Mouse (Mus musculus) T-helper 1 cell (primary cell): ENCODE data around the gene Clcn1.

ENCODE experiments used
- in situ Hi-C: fragments of 300-600 bp; cut with MboI, MseI; formaldehyde crosslinking; loops from one replicate; pipeline ENCODE4 v1.15.1; 2025; ENCODE audit warnings: high pct_unique_total_duplicates

Gene Clcn1

GRCm38 (mm10) chr6:42299362-42299761, 12.9 kb downstream of the Clcn1 start:
- in situ Hi-C loops = no loop called here

DNA sequence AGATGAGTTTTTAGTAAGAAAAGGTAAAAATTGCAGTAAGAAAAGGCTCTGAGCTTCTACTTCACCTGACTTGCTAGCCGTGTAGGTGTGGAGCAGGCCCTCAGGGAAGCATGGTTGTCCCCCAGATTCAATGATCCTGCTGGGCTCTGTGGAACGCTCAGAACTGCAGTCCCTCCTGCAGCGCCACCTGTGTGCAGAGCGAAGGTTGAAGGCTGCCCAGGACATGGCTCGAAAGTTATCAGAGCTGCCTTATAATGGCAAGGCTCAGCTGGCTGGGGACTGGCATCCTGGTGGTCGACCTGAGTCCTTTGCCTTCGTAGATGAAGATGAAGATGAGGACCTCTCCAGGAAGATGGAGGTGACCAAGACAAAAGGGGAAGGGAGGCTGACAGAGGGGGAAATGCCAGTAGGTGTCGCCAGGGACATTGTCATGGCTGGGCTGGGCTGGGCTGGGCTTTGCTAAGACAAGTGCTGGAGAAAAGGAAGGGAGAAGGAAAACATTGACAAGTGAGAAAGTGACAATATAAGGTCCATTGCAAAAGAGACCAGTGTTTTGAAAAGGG, 23.4 kb downstream of the Clcn1 start:
- in situ Hi-C loops = loop anchor here (10.0 kb wide), 1 partner anchor 275 kb away; no protein-coding TSS in a partner anchor

GRCm38 (mm10) chr6:42310427-42311053, 24.1 kb downstream of the Clcn1 start:
- in situ Hi-C loops = loop anchor here (10.0 kb wide), 1 partner anchor 274 kb away; no protein-coding TSS in a partner anchor

GRCm38 (mm10) chr6:42318293-42318692, 31.8 kb downstream of the Clcn1 start:
- in situ Hi-C loops = loop anchor here (10.0 kb wide), 1 partner anchor 267 kb away; no protein-coding TSS in a partner anchor

GRCm38 (mm10) chr6:42323371-42324066, 37.0 kb downstream of the Clcn1 start:
- in situ Hi-C loops = loop anchor here (5.0 kb wide), 1 partner anchor 76 kb away; the partner anchor contains the start of gene Gstk1

DNA sequence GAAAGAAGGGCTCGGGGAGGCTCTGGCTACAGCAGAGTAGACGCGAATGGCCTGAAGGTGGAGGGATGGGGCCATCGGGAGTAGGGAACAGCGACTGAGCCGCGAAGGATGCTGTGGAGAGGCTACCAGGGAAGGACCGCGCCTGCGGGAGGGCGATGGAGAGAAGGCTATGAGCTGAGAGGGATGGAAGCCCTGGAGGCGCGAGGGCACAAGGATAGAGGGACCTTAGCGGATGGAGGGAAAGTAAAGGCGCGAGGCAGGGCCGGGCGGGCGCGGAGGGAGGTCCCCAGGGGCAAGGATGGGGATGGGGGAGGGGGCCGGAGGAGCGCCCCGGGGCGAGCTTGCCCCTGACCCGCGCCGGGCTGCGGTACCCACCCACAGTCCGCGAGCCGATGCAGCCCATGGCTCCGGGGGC, 37.6 kb downstream of the Clcn1 start:
- in situ Hi-C loops = loop anchor here (5.0 kb wide), 1 partner anchor 77 kb away; the partner anchor contains the start of gene Gstk1

DNA sequence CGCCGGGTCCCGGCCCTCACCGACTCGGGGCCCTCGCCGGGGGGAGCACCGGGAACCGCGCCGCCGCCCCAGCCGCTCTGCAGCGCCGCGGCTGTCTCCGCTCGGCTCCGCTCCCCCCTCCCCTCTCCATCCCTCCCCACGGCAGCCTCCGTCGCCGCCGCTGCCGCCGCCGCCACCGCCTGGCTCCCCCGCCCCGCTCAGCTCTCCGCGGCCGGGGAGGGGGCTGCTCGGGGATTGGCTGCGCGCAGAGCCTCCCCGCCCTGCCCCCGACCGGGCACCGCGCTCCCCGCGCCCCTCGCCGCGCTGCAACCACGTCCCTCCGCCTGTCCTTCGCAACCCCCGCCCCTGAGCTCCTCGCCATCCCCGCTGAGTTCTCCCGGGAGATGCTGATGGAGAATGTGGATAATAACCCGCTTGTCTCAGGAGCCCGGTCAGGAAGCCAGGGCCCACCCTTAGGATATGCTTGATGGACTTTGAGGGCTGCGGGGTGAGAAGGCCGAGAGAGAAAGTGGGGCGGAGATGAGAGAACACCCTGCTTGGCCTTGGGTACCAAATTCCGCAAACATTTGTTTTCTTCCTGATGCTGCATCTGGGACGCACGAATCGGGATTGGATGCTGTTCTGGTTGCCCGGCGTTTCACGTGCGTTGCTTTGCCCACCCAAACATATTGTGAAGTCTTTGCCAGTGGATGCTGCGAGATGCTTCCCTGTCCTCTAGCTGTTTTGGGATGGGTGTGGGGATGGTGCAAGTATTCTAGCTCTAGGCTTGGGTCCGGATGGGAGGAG, 38.2 kb downstream of the Clcn1 start, which contains the start of gene Fam131b:
Gene Fam131b (minus strand): TSS at position 162 of the 786 bp plus-strand sequence.
- in situ Hi-C loops = loop anchor here (5.0 kb wide), 1 partner anchor 77 kb away; the partner anchor contains the start of gene Gstk1

GRCm38 (mm10) chr6:42325268-42325609, 38.8 kb downstream of the Clcn1 start:
- in situ Hi-C loops = no loop called here

GRCm38 (mm10) chr6:42326509-42326908, 40.0 kb downstream of the Clcn1 start:
- in situ Hi-C loops = no loop called here

DNA sequence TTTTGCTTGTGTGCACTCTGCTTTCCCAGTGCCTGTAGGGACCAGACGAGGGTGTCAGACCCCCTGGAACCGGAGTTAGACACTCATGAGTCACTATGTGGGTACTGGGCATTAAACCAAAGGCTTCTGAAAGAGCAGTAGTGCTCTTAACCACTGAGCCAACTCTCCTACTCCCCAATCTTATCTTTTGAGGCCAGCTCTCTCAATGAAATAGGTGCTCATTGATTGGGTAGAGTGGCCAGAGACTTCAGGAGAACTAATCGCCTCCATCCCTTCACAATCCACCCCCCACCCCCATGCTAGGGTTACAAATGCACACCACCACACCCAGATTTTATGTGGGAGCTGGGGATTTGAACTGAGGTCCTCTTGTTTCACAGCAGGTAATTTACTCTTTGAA, 42.3 kb downstream of the Clcn1 start:
- in situ Hi-C loops = no loop called here

GRCm38 (mm10) chr6:42330216-42330615, 43.7 kb downstream of the Clcn1 start:
- in situ Hi-C loops = no loop called here

DNA sequence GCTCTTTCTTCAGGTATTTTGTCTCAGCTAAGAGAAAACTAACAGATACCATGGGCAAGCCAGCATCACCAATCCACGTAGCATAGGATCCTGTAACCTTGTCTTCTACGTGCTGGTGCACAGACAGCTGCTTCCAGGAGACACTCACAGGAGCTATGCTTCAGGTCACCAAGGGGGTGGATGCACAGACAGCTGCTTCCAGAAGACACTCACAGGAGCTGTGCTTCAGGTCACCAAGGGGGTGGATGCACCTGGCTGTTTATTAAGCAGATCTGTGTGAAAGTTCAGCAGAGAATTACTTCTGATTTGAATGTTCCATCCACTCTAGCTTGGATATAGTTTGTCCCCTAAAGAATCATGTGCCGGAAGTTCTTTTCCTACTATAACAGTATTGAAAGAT, 44.5 kb downstream of the Clcn1 start:
- in situ Hi-C loops = no loop called here

DNA sequence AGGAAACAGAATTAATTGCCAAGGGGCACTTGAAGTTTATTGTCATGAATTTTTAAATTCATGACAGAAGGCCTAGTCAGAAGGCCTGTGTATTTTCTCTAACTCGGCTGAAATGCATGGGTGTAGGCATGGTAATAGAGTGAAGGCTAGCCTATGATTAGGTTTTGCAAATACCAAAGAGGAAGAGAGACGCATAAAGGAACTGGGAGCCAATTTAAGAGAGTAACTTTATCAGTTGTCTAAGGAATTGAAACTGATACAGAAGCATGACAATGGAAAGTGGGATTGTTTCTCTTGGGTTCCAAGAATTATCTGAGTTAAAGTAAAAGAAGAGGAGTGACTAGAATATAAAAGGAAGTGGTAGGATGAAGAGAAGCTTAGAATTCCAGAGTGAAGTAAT, 52.7 kb downstream of the Clcn1 start:
- in situ Hi-C loops = no loop called here

DNA sequence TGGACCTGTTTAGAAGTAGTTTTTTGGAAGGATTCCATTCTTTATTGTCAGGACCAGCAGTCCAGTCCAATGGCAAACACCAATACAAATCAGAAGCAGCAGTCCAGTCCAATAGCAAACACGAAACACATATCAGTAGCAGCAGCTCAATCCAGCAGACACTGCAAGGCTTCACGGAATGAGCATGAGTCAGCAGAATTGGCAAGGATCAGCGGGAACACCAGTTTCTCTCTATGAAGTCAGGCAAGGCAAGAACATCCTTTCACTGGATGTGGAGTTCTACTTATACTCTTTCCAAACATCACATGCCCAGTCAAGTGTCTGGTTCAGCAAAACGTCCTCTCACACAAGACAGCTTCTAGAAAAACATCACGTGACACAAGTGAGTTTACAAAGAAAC, 53.5 kb downstream of the Clcn1 start:
- in situ Hi-C loops = no loop called here

GRCm38 (mm10) chr6:42342171-42342570, 55.7 kb downstream of the Clcn1 start:
- in situ Hi-C loops = no loop called here

DNA sequence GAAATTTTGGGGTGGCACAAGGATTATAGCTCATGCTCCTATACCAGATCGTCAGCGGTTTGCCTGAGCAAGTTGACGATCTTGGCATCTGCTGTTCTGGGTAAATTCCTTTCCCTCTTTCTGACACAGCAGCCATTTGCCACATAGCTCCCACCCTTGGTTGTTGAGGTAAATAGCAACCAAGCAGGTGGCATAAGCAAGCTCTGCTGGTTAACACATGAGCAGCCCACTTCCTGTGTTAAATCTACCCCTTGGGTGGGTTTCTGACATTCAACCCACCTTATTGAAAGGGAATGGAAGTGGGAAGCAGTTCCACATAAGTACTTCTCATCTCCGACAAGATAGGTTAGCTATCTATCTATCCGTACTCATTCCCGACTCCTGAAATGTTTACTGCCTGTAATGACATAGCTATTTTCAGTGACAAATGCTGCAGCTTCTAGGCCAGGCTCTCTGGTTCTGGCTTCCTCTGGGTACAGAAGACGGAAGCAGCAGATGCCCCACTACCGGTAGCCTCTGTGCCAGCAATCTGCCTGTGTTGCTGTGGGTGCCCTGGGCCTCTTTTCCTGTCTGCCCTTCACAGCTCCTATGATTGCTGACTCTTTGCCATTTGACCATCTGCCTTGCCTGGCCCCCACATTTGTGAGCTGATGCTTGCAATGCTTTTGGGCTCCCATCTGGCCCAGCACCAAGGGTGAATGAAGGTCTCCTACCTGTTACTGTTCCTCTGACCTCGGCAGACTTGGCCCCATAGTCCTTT, 57.1 kb downstream of the Clcn1 start:
- in situ Hi-C loops = no loop called here

DNA sequence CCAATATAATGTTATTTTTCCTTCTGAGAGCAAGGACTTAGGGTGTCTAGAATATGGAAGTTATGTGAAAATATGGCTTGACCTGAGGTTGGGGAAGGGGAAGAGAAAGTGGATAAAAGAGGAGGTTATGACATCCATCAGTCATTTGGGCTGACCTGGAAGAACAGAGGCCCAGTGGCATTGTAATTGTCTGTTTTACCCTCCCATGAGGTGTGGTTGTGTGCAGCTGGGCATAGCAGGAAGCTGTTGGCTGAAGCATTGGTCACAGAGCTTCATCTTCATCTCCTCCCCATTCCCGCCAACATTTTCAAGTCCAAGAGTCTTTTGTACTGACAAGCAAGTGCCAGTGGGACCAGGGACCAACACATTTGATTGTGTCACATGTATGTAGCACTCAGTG, 57.8 kb downstream of the Clcn1 start:
- in situ Hi-C loops = no loop called here

GRCm38 (mm10) chr6:42348281-42349005, 62.0 kb downstream of the Clcn1 start:
- in situ Hi-C loops = no loop called here

GRCm38 (mm10) chr6:42349006-42349425, 62.5 kb downstream of the Clcn1 start:
- in situ Hi-C loops = no loop called here

GRCm38 (mm10) chr6:42349426-42350020, 63.0 kb downstream of the Clcn1 start, which contains the start of gene Zyx:
Zyx (plus strand) TSS chr6:42349630.
- in situ Hi-C loops = no loop called here
